Mouse (Mus musculus) 3134 (cell line): ENCODE measurements around the gene Mxi1.

ENCODE experiments used
- DNase-seq: peaks from one replicate; pipeline ENCODE4 v3.0.0-alpha.2; 2011; ENCODE audit warnings: low spot score; ENCODE audit not compliant: insufficient read length; ENCODE audit errors: extremely low read depth

Mxi1 gene

GRCm38 (mm10) chr19:53310348-53310747, at the start of gene Mxi1:
Gene Mxi1 (plus strand): TSS chr19:53310518.
- DNase-seq = peak; percentile 88

- DNase-seq = no peak
Observed at GRCm38 (mm10) chr19:53260828-53261227, 49.5 kb upstream of the Mxi1 start.

- no peak for DNase-seq
Observed at GRCm38 (mm10) chr19:53262061-53262460, 48.3 kb upstream of the Mxi1 start.

- no peak for DNase-seq
Observed at GRCm38 (mm10) chr19:53263859-53264733, 46.2 kb upstream of the Mxi1 start.

GRCm38 (mm10) chr19:53264821-53265727, 45.2 kb upstream of the Mxi1 start:
- DNase-seq = no peak

GRCm38 (mm10) chr19:53267305-53267704, 43.0 kb upstream of the Mxi1 start:
- DNase-seq = peak; percentile 56

GRCm38 (mm10) chr19:53273055-53273722, 37.1 kb upstream of the Mxi1 start:
- peak; percentile 76 for DNase-seq

GRCm38 (mm10) chr19:53273781-53274428, 36.4 kb upstream of the Mxi1 start:
- no peak for DNase-seq

GRCm38 (mm10) chr19:53275204-53275603, 35.1 kb upstream of the Mxi1 start:
- no peak for DNase-seq

GRCm38 (mm10) chr19:53276902-53277707, 33.2 kb upstream of the Mxi1 start:
- no peak for DNase-seq

GRCm38 (mm10) chr19:53278491-53279415, 31.6 kb upstream of the Mxi1 start:
- no peak for DNase-seq

- DNase-seq = no peak
Observed at GRCm38 (mm10) chr19:53280254-53280653, 30.1 kb upstream of the Mxi1 start.

- no peak for DNase-seq
Observed at GRCm38 (mm10) chr19:53282571-53282970, 27.7 kb upstream of the Mxi1 start.

- DNase-seq = no peak
Observed at GRCm38 (mm10) chr19:53283742-53284141, 26.6 kb upstream of the Mxi1 start.

- DNase-seq = no peak
Observed at GRCm38 (mm10) chr19:53284268-53285208, 25.8 kb upstream of the Mxi1 start.

GRCm38 (mm10) chr19:53296331-53297254, 13.7 kb upstream of the Mxi1 start:
- DNase-seq = no peak
